Mouse (Mus musculus) megakaryocyte, embryonic 14.5 days (primary cell): ENCODE measurements around the gene Apoc2.

Experiments
- FLI1 ChIP-seq: IDR thresholded peaks from 2 replicates; pipeline ENCODE4 v1.6.1; 2012; ENCODE audit warnings: low read length, inconsistent platforms, mixed read lengths
- GATA1 ChIP-seq: IDR thresholded peaks from 3 replicates; pipeline ENCODE4 v1.6.1; 2012; ENCODE audit warnings: mixed read lengths, low read length, inconsistent platforms, borderline replicate concordance

- TF ChIP-seq GATA1 (no peak), FLI1 (no peak)
These were observed 1.9 kb downstream of the Apoc2 start for GRCm38 (mm10) chr7:19675824-19676223.
